Mouse (Mus musculus) bone marrow, adult 2 months (tissue): ENCODE measurements at regions not wholly inside any gene's neighbourhood (a gene's known extent, or its start where the extent isn't known, plus 50 kb on each side); places are given as distances from the start of the nearest gene placed in this dataset.

Experiments
- CTCF ChIP-seq: fragments of 200-500 bp; IDR thresholded peaks from 2 replicates; pipeline ENCODE4 v1.5.1; 2011; ENCODE audit warnings: low read length, control low read depth; ENCODE audit not compliant: control insufficient read depth, insufficient read depth
- POLR2A ChIP-seq: fragments of 200-500 bp; IDR thresholded peaks from 2 replicates; pipeline ENCODE4 v1.6.1; 2011; ENCODE audit warnings: low read depth, mild to moderate bottlenecking, control low read depth, low read length, borderline replicate concordance; ENCODE audit not compliant: control insufficient read depth

GRCm38 (mm10) chr10:111111020-111111419 lies 53.5 kb upstream of the Osbpl8 start:
- TF ChIP-seq CTCF = no peak
- TF ChIP-seq POLR2A = no peak
